Mouse (Mus musculus) MEL (cell line): ENCODE data around the gene Prap1. TPM values are rescaled to one million over a fixed set of nuclear protein-coding genes. Genes with fewer than 3 reads are reported as not detected.

Source experiments
- DNase-seq: peaks from one replicate; pipeline ENCODE4 v3.0.0; 2011; ENCODE audit warnings: low read depth, low spot score
- H3K27ac ChIP-seq: 2 replicates; pipeline ENCODE4 v1.5.1; 2012; ENCODE audit warnings: low read depth, mild to moderate bottlenecking, control low read depth, low read length, moderate library complexity; ENCODE audit not compliant: control insufficient read depth
- H3K27me3 ChIP-seq, 2 experiments: fragments of 150-350 bp in 1 of 2; sonication (generic) in 1 of 2; 2 replicates each; pipeline ENCODE4 v1.6.1; 2012; ENCODE audit warnings: low read length in 2 of 2, mild to moderate bottlenecking in 2 of 2, improper control_type of control experiment in 1 of 2, moderate library complexity in 1 of 2; ENCODE audit not compliant: insufficient read depth in 2 of 2, control insufficient read depth in 1 of 2
- H3K36me3 ChIP-seq, 2 experiments: 2 replicates each; pipeline ENCODE4 v1.6.1; 2012 to 2014; ENCODE audit warnings: low read length in 2 of 2, improper control_type of control experiment in 1 of 2, inconsistent platforms in 1 of 2, mild to moderate bottlenecking in 1 of 2; ENCODE audit not compliant: insufficient read depth in 2 of 2, control insufficient read depth in 1 of 2
- H3K4me1 ChIP-seq, 2 experiments: fragments of 150-350 bp in 1 of 2; sonication (generic) in 1 of 2; 2 replicates each; pipeline ENCODE4 v1.6.1; 2012; ENCODE audit warnings: low read length in 2 of 2, improper control_type of control experiment in 1 of 2, mild to moderate bottlenecking in 1 of 2; ENCODE audit not compliant: insufficient read depth in 2 of 2, control insufficient read depth in 1 of 2
- H3K4me3 ChIP-seq, 2 experiments: fragments of 150-350 bp in 1 of 2; sonication (generic) in 1 of 2; 2 replicates each; pipeline ENCODE4 v1.5.1; 2012; ENCODE audit warnings: low read depth in 2 of 2, low read length in 2 of 2, mild to moderate bottlenecking in 2 of 2, moderate library complexity in 2 of 2, control low read depth in 1 of 2, improper control_type of control experiment in 1 of 2; ENCODE audit not compliant: control insufficient read depth in 1 of 2, insufficient read depth in 1 of 2
- H3K79me2 ChIP-seq: 2 replicates; pipeline ENCODE4 v1.6.1; 2012; ENCODE audit warnings: mild to moderate bottlenecking, low read length, moderate library complexity; ENCODE audit not compliant: control insufficient read depth, poor library complexity, insufficient read depth
- H3K9ac ChIP-seq: 2 replicates; pipeline ENCODE4 v1.6.1; 2012; ENCODE audit warnings: low read depth, mild to moderate bottlenecking, control low read depth, low read length, moderate library complexity; ENCODE audit not compliant: control insufficient read depth, poor library complexity, severe bottlenecking
- H3K9me3 ChIP-seq: fragments of 150-350 bp; sonication (generic); replicated peaks from 2 replicates; pipeline ENCODE4 v1.6.1; 2012; ENCODE audit warnings: mild to moderate bottlenecking, low read length, improper control_type of control experiment, moderate library complexity; ENCODE audit not compliant: insufficient read depth
- CTCF ChIP-seq, 3 experiments: IDR thresholded peaks in 2 of 3; conservative IDR thresholded peaks in 1 of 3; 2 replicates each; pipeline ENCODE4 v1.5.1; 2011 to 2012; ENCODE audit warnings: low read length in 3 of 3, low read depth in 2 of 3, mild to moderate bottlenecking in 2 of 3, improper control_type of control experiment in 1 of 3, inconsistent platforms in 1 of 3, mixed read lengths in 1 of 3, moderate library complexity in 1 of 3; ENCODE audit not compliant: control insufficient read depth in 1 of 3, insufficient read depth in 1 of 3, poor library complexity in 1 of 3, severe bottlenecking in 1 of 3
- E2F4 ChIP-seq: IDR thresholded peaks from 2 replicates; pipeline ENCODE4 v1.6.1; 2011; ENCODE audit warnings: low read depth, low read length, improper control_type of control experiment, borderline replicate concordance
- EP300 ChIP-seq, 2 experiments: IDR thresholded peaks; 2 replicates each; pipeline ENCODE4 v1.6.1; 2011; ENCODE audit warnings: improper control_type of control experiment in 2 of 2, low read length in 2 of 2, low read depth in 1 of 2, mild to moderate bottlenecking in 1 of 2
- GATA1 ChIP-seq: IDR thresholded peaks from 2 replicates; pipeline ENCODE4 v1.6.1; 2011; ENCODE audit warnings: low read depth, low read length, improper control_type of control experiment
- MAZ ChIP-seq: IDR thresholded peaks from 2 replicates; pipeline ENCODE4 v1.6.1; 2012; ENCODE audit warnings: low read depth, mild to moderate bottlenecking, inconsistent platforms, low read length, improper control_type of control experiment
- MEF2A ChIP-seq: IDR thresholded peaks from 2 replicates; pipeline ENCODE4 v1.6.1; 2014; ENCODE audit warnings: low read depth, mild to moderate bottlenecking, inconsistent platforms, low read length, improper control_type of control experiment; ENCODE audit not compliant: poor library complexity, insufficient replicate concordance, severe bottlenecking; ENCODE audit errors: extremely low read depth
- NRF1 ChIP-seq: IDR thresholded peaks from 2 replicates; pipeline ENCODE4 v1.6.1; 2014; ENCODE audit warnings: low read depth, mild to moderate bottlenecking, inconsistent platforms, low read length, improper control_type of control experiment, moderate library complexity; ENCODE audit not compliant: poor library complexity, insufficient read depth, severe bottlenecking
- POLR2A ChIP-seq, 2 experiments: IDR thresholded peaks; 2 replicates each; pipeline ENCODE4 v1.6.1; 2011 to 2012; ENCODE audit warnings: low read length in 2 of 2, mild to moderate bottlenecking in 2 of 2, control low read depth in 1 of 2, improper control_type of control experiment in 1 of 2, low read depth in 1 of 2, moderate library complexity in 1 of 2; ENCODE audit not compliant: control insufficient read depth in 1 of 2, insufficient read depth in 1 of 2, poor library complexity in 1 of 2
- POLR2AphosphoS2 ChIP-seq: IDR thresholded peaks from 2 replicates; pipeline ENCODE4 v1.6.1; 2011; ENCODE audit warnings: low read length, improper control_type of control experiment
- SMC3 ChIP-seq: IDR thresholded peaks from 2 replicates; pipeline ENCODE4 v1.6.1; 2011; ENCODE audit warnings: low read depth, low read length, improper control_type of control experiment
- USF1 ChIP-seq: IDR thresholded peaks from 2 replicates; pipeline ENCODE4 v1.6.1; 2014; ENCODE audit warnings: low read depth, mild to moderate bottlenecking, inconsistent platforms, low read length, improper control_type of control experiment, moderate library complexity
- ZC3H11A ChIP-seq: IDR thresholded peaks from 2 replicates; pipeline ENCODE4 v1.6.1; 2012; ENCODE audit warnings: low read depth, mild to moderate bottlenecking, inconsistent platforms, low read length, improper control_type of control experiment
- polyA plus RNA-seq, 2 experiments: library from polyadenylated mRNA; stranded (reverse) in 1 of 2; unstranded in 1 of 2; fragments of >175 nt in 1 of 2; fragments of >200 nt in 1 of 2; gene quantifications; 2 replicates each; pipeline versions ENCODE4 v1.2.1 to v1.2.4; 2012; ENCODE audit warnings: low replicate concordance in 2 of 2, low read depth in 1 of 2; ENCODE audit not compliant: insufficient read length in 2 of 2, insufficient read depth in 1 of 2, missing spikeins in 1 of 2
- total RNA-seq: library from RNA; depleted of rRNA; stranded (reverse); fragments of 300-350 nt; gene quantifications from 2 replicates; pipeline ENCODE4 v1.2.3, GENCODE M21; 2012

Prap1 gene
- total and polyA plus RNA-seq, 3 experiments = not detected

DNA sequence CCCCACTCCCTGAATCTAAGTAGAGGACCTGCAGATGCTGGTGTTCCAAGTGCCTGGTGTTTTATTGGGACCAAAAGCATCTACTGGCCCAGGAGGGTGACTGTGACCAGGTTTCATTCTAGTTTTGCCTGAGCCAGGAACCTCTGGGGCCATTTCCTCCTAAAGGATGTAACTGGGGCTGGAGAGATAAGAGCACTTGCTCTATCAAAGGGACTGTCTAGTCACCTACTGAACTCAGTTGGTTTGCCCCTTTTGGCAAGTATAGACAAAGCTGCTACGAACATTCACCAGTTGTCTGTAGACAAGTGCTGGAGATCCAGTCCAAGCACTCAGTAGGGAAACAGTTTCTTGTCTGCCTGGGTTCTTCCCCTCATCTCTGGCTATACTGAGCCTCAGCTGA, 5.3 kb downstream of the Prap1 start:
- Histone ChIP-seq H3K9me3 (no peaks in the 10 kb centered on the region), H3K79me2 (no peaks in the 10 kb centered on the region), H3K27me3 (no peaks in the 10 kb centered on the region)
- peak; percentile 69 for TF ChIP-seq GATA1
- TF ChIP-seq EP300 (IDR thresholded peaks at IDR 0.05; ENCODE audit: low read depth in 1 of 2, low read length in 2 of 2) = peak; percentile 36 to 41; a peak in 2 of 4 replicates
- no peak for TF ChIP-seq NRF1
- TF ChIP-seq CTCF (IDR thresholded peaks at IDR 0.05 in 2 of 3, conservative IDR thresholded peaks at IDR 0.05 in 1 of 3; ENCODE audit: control insufficient read depth in 1 of 3, insufficient read depth in 1 of 3, low read depth in 2 of 3, low read length in 3 of 3, poor library complexity in 1 of 3, severe bottlenecking in 1 of 3) = no peak
- no peak for TF ChIP-seq E2F4
- TF ChIP-seq, all 39 proteins: peak for 2
- Histone ChIP-seq H3K27ac (no peak overlapping the region), H3K36me3 (peaks cover 0 to 7% of the 10 kb centered on the region in 2 experiments; a peak in 2 of 4 replicates), H3K4me3 (no peak overlapping the region), H3K9ac (no peak overlapping the region), H3K4me1 (peaks cover 0 to 10% of the 10 kb centered on the region in 2 experiments; a peak in 2 of 4 replicates)
- DNase-seq = peak; percentile 58

DNA sequence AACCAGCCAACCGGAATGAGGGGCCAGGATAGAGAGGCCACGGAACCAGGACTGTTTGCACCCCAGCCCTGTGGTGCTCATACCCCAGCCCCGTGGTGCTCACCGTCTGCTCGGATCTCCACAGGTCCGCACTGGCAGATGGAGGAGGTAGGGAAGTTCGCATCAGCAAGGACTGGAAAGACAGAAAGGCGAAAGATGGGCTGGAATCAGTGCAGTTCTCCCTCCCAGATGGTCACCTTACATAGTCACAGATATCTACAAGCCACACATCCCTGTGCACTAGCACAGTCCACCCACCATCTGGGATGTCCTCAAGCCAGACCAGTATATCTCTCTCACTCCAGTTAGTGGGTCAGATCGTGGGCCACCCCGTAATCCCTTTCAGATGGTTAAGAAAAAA, 8.3 kb downstream of the Prap1 start:
- H3K4me1 ChIP-seq = peaks cover 0 to 10% of the 10 kb centered on the region in 2 experiments; a peak in 2 of 4 replicates
- no peaks in the 10 kb centered on the region for H3K79me2 ChIP-seq
- no peaks in the 10 kb centered on the region for H3K27me3 ChIP-seq
- no peaks in the 10 kb centered on the region for H3K9me3 ChIP-seq
- H3K4me3 ChIP-seq = no peak overlapping the region
- no peak for DNase-seq
- H3K27ac ChIP-seq = no peak overlapping the region
- no peak overlapping the region; the same call in 1 of the 2 replicates for H3K9ac ChIP-seq
- peaks cover 0 to 7% of the 10 kb centered on the region in 2 experiments; a peak in 2 of 4 replicates for H3K36me3 ChIP-seq
- TF ChIP-seq E2F4 (no peak), USF1 (no peak), POLR2AphosphoS2 (no peak), MAZ (no peak), CTCF (IDR thresholded peaks at IDR 0.05 in 2 of 3, conservative IDR thresholded peaks at IDR 0.05 in 1 of 3; ENCODE audit: control insufficient read depth in 1 of 3, insufficient read depth in 1 of 3, low read depth in 2 of 3, low read length in 3 of 3, poor library complexity in 1 of 3, severe bottlenecking in 1 of 3) (no peak), MEF2A (no peak), ZC3H11A (no peak), POLR2A (IDR thresholded peaks at IDR 0.05; ENCODE audit: control insufficient read depth in 1 of 2, insufficient read depth in 1 of 2, low read depth in 1 of 2, low read length in 2 of 2, poor library complexity in 1 of 2) (no peak), SMC3 (no peak)
